Mouse (Mus musculus) liver, embryonic 16.5 days (tissue): Measurements from ENCODE around the gene Fmnl2. TPM values are rescaled to one million over a fixed set of nuclear protein-coding genes. Genes with fewer than 3 reads are reported as not detected.

Source experiments
- ATAC-seq: fragments of 200-750 bp; cut with Nextera tagmentation; 2 replicates; pipeline ENCODE4 v1.8.0; 2017; ENCODE audit warnings: low read depth, mild to moderate bottlenecking, moderate number of reproducible peaks, moderate library complexity
- H3K27ac ChIP-seq: fragments of 300-500 bp; sonication (generic); 2 replicates; pipeline ENCODE4 v1.5.1; 2014; ENCODE audit warnings: mild to moderate bottlenecking, low read length
- H3K27me3 ChIP-seq: fragments of 300-500 bp; sonication (generic); 2 replicates; pipeline ENCODE4 v1.6.1; 2014; ENCODE audit warnings: low read depth, low read length, mixed read lengths; ENCODE audit not compliant: control insufficient read depth, insufficient read depth
- H3K36me3 ChIP-seq: fragments of 300-500 bp; sonication (generic); 2 replicates; pipeline ENCODE4 v1.6.1; 2014; ENCODE audit warnings: mild to moderate bottlenecking; ENCODE audit not compliant: control insufficient read depth, insufficient read depth
- H3K4me1 ChIP-seq: fragments of 300-500 bp; sonication (generic); 2 replicates; pipeline ENCODE4 v1.6.1; 2014; ENCODE audit warnings: low read depth, low read length, mixed read lengths; ENCODE audit not compliant: control insufficient read depth
- H3K4me2 ChIP-seq: fragments of 300-500 bp; sonication (generic); 2 replicates; pipeline ENCODE4 v1.6.1; 2014; ENCODE audit warnings: low read depth, low read length, mixed read lengths
- H3K4me3 ChIP-seq: fragments of 300-500 bp; sonication (generic); 2 replicates; pipeline ENCODE4 v1.5.1; 2014; ENCODE audit warnings: low read depth, mild to moderate bottlenecking, low read length
- H3K9ac ChIP-seq: fragments of 300-500 bp; sonication (generic); 2 replicates; pipeline ENCODE4 v1.6.1; 2014; ENCODE audit warnings: low read depth, low read length
- H3K9me3 ChIP-seq: fragments of 300-500 bp; sonication (generic); replicated peaks from 2 replicates; pipeline ENCODE4 v1.6.1; 2016; ENCODE audit warnings: low read length; ENCODE audit not compliant: control insufficient read depth
- WGBS: fragments of 180-500 bp; shearing (Covaris S2); extraction: QIAGEN DNeasy Blood & Tissue Kit; methylation state at CpG from one replicate; pipeline ENCODE4 v1.1.7; 2014; ENCODE audit not compliant: insufficient replicate concordance; 5-methylcytosine and 5-hydroxymethylcytosine counted together
- polyA plus RNA-seq: library from polyadenylated mRNA; unstranded; fragments of >200 nt; fragmentation: Nextera tagmentation; extraction: Ambion mirVana; gene quantifications from 2 replicates; pipeline ENCODE4 v1.2.1, GENCODE M21; 2015

Gene Fmnl2
- polyA plus RNA-seq, 1 experiment from 2014 or later = 0.53 TPM

DNA sequence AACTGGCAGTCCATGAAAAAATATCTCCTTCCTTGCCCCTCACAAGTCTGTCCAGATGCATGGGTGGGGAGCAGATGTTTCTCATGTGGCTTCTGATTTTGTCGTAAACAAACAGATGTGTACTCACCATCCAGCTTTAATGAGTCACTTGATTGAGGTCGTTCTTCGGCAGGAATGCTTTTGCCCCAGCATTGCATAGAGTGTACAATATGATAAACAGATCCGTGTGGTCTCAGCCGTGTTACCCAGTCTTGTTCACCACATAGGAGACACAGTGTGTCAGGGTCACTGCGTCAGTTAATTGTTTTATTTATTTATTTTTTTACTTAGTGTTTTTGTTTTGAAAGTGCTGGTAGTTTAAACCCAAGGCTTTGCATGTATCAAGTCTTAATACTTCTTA lies 189.4 kb downstream of the Fmnl2 start:
- no peaks in the 10 kb centered on the region for H3K4me1 ChIP-seq
- H3K27ac ChIP-seq = no peak overlapping the region
- no peak overlapping the region for H3K4me2 ChIP-seq
- no peaks in the 10 kb centered on the region for H3K9me3 ChIP-seq
- no peak overlapping the region for H3K9ac ChIP-seq
- no peaks in the 10 kb centered on the region for H3K36me3 ChIP-seq
- WGBS = 65% methylated on average over 6 of the region's 6 CpGs
- no peak for ATAC-seq
- no peak overlapping the region for H3K4me3 ChIP-seq
- no peaks in the 10 kb centered on the region for H3K27me3 ChIP-seq

DNA sequence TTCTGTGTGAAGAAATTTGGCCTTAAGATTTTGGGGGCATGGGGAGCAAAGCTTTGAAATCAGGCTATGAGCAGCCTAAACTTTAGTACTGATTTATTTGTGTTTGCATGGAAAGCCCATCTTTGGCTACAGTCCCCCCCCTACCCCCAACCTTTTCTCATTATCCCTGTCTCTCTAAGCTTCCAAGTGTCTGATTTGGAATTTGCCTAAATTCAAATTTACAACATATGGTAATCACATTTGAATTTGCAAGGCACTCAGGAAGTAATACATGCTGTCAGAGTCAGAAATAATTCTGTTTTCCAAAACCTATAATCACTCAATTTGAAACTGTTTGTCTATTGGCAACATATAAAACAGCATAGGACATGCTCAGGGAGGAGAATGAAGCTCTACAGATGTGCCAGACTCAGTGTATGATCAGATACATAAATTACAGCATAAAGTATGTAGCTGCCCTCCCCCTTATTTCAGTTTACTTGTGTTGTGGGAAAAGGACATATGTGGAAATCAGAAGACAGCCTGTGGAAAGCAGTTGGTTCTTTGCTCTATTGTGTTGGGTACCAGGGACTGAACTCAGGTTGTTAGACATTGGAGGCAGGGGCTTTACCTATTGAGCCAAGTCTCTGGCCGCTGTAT lies 190.2 kb downstream of the Fmnl2 start:
- H3K4me1 ChIP-seq = no peaks in the 10 kb centered on the region
- H3K36me3 ChIP-seq = no peaks in the 10 kb centered on the region
- no peak overlapping the region for H3K4me3 ChIP-seq
- ATAC-seq = no peak
- H3K4me2 ChIP-seq = no peak overlapping the region
- 70% methylated on average over 1 of the region's 1 CpGs for WGBS
- no peaks in the 10 kb centered on the region for H3K27me3 ChIP-seq
- no peaks in the 10 kb centered on the region for H3K9me3 ChIP-seq
- H3K9ac ChIP-seq = no peak overlapping the region
- H3K27ac ChIP-seq = no peak overlapping the region

DNA sequence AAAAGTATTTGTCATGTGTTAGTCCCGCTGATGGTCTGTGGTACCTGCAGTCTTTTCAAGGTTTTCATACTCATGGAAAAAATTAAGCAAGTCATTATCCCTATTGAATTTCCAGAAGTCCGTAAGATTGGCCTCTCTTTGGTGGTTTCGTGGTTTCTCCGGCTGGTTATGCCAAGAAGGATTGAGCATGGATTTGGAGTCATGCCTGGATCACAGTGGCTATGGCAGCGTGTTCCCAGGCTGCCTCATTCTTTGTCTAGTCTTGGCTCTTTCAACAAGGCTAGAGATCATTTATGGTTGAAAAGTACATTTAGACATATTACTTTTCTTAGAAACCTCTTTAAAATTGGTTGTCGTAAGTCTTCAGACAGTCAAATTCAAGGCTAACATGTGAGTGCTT lies 192.7 kb downstream of the Fmnl2 start:
- Histone ChIP-seq H3K4me1 (no peaks in the 10 kb centered on the region), H3K4me3 (no peak overlapping the region), H3K27me3 (no peaks in the 10 kb centered on the region), H3K9me3 (no peaks in the 10 kb centered on the region), H3K36me3 (no peaks in the 10 kb centered on the region), H3K9ac (no peak overlapping the region), H3K4me2 (no peak overlapping the region), H3K27ac (no peak overlapping the region)
- no peak for ATAC-seq
- 70% methylated on average over 6 of the region's 6 CpGs for WGBS

DNA sequence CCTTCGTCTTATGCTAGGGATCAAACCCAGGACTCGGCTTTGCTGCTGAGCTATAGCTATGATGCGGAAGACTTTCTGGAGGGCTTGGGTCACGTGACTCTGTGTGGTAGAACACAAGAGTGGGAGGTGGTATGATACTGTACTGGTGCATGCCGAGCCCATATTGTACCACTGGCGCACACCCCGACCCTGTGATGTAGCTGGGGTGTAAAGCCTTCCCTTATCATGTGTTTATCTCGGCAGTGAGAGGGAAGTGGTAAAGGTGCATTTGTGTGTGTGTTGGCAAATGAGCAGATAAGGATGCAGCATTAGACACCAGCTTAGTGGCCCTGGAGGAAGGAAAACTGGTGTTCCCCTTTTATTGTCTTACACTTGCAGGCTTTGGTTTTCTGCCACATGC lies 193.8 kb downstream of the Fmnl2 start:
- no peak for ATAC-seq
- Histone ChIP-seq H3K4me3 (no peak overlapping the region), H3K4me1 (no peaks in the 10 kb centered on the region), H3K27ac (no peak overlapping the region), H3K27me3 (no peaks in the 10 kb centered on the region), H3K36me3 (no peaks in the 10 kb centered on the region), H3K9ac (no peak overlapping the region), H3K4me2 (no peak overlapping the region), H3K9me3 (no peaks in the 10 kb centered on the region)
- 23% methylated on average over 8 of the region's 8 CpGs for WGBS

DNA sequence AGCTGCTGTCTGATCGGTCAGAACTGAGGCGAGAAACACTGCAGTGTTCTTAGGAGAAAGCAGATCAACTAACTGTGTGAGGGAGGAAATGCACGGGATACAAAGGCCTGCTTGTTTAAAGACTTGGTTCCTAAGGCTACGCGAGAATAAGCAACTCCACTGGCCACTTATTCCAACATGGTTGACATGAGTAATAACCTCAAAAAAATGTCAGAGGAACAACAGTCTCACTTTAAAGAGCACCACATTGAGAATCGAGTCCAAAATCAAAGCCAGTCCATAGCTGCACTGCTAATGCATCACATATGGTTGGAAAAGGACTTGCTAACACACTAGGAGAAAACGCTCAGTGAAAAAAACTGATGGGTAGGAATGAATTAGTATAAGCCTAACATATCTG lies 196.1 kb downstream of the Fmnl2 start:
- H3K27ac ChIP-seq = no peak overlapping the region
- 67% methylated on average over 7 of the region's 7 CpGs for WGBS
- ATAC-seq = no peak
- no peaks in the 10 kb centered on the region for H3K27me3 ChIP-seq
- H3K4me3 ChIP-seq = no peak overlapping the region
- no peaks in the 10 kb centered on the region for H3K9me3 ChIP-seq
- no peaks in the 10 kb centered on the region for H3K36me3 ChIP-seq
- H3K4me2 ChIP-seq = no peak overlapping the region
- no peak overlapping the region for H3K9ac ChIP-seq
- no peaks in the 10 kb centered on the region for H3K4me1 ChIP-seq

DNA sequence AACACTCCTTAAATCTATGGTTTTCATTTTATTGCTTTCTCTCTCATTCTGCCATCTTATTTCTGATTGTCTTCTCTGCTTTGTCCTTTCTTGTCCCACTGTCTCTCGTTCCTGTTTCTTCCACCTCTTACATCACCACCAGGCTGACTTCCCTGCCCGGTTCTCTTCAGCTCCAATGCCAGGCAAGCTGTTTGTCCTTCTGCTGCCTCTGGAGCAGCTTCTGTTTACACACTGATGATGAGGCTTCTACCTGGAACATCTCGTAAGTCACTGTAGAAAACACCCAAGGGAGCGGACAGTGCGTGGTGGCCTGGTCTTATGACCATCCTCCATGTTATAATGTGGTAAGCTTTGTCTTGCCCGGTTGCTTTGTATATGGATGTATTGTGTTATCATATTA lies 198.9 kb downstream of the Fmnl2 start:
- WGBS = 68% methylated on average over 6 of the region's 6 CpGs
- Histone ChIP-seq H3K4me3 (no peak overlapping the region), H3K9ac (no peak overlapping the region), H3K4me2 (no peak overlapping the region), H3K36me3 (no peaks in the 10 kb centered on the region), H3K4me1 (no peaks in the 10 kb centered on the region), H3K27me3 (no peaks in the 10 kb centered on the region), H3K9me3 (no peaks in the 10 kb centered on the region), H3K27ac (no peak overlapping the region)
- ATAC-seq = no peak

DNA sequence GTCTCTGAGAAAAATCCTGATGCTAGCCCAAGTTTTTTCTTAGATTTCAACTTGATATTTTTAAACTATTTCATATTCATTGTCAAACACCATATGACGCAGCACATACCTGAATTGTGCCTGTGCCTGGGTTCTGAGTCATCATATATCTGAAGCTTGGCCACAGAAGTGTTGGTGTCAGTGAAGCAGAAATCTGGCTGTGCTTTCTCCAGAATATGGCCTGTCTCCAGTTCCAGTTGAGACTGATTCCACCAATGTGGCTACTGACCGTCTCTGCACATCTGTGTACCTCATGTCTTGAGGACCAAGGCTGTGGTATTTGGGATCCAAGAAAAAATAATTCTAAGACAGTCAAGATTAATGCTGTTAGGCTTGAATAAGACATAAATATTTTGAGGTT lies 199.6 kb downstream of the Fmnl2 start:
- Histone ChIP-seq H3K4me2 (no peak overlapping the region), H3K27me3 (no peaks in the 10 kb centered on the region), H3K4me3 (no peak overlapping the region), H3K27ac (no peak overlapping the region), H3K9me3 (no peaks in the 10 kb centered on the region), H3K9ac (no peak overlapping the region), H3K4me1 (no peaks in the 10 kb centered on the region), H3K36me3 (no peaks in the 10 kb centered on the region)
- no peak for ATAC-seq
- 70% methylated on average over 2 of the region's 2 CpGs for WGBS

DNA sequence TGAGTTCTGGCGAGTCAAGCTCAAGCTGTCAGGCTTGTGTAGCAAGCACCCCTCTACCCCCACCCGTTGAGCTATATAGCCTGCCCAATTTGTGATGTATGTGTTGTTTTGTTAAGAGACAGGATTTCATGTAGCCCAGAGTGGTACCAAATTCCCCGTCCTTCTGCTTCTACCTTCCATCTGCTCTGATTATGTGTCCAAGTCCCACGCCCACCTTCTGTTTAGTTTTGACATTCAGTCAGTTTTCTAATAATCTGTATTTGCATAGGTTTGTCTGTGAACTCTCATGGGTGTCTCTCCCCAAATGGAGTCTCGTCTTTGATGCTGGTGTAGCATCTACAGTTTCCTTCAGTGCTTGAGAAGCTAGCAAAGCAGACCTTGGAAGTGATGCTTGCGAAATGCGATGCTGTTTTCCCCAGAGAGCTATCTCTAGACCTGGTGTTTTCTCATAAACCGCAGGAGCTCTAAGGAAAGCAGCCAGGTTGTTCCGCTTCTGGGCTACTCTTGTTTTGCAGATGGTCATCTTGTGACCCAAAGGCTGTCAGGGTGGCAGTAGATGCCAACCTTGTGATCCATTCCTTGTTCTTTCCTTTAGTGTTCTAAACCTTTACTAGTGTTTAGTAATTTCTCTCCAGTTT lies 203.8 kb downstream of the Fmnl2 start:
- no peaks in the 10 kb centered on the region for H3K9me3 ChIP-seq
- 69% methylated on average over 9 of the region's 9 CpGs for WGBS

DNA sequence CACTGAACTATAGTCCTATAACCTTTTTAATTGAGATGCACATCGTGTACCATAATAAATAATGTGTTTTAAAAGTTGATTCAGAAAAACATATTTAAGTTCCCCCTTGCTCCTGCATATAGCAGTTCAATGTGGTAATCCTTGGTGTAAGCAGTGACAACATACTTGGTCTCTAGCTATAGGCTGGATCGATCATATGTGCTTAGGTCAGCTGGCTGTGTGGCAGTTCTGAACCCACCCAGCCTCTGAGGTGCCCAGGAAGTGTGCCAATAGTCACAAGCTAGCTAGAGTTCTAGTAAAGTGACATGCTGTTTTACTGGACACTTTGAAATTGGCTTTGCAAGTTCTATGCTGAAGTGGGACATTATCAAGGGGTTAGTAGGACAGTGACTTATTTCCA lies 209.3 kb downstream of the Fmnl2 start:
- no peak overlapping the region for H3K9ac ChIP-seq
- WGBS = 71% methylated on average over 2 of the region's 2 CpGs
- no peak overlapping the region for H3K27ac ChIP-seq
- no peaks in the 10 kb centered on the region for H3K36me3 ChIP-seq
- H3K4me3 ChIP-seq = no peak overlapping the region
- H3K9me3 ChIP-seq = no peaks in the 10 kb centered on the region
- no peaks in the 10 kb centered on the region for H3K27me3 ChIP-seq
- H3K4me2 ChIP-seq = no peak overlapping the region
- H3K4me1 ChIP-seq = no peaks in the 10 kb centered on the region
- ATAC-seq = no peak

More for the DNA sequence above, 203.8 kb downstream of the Fmnl2 start:
- no peak overlapping the region for H3K4me3 ChIP-seq
- no peaks in the 10 kb centered on the region for H3K27me3 ChIP-seq
- H3K27ac ChIP-seq = no peak overlapping the region
- no peaks in the 10 kb centered on the region for H3K36me3 ChIP-seq
- no peaks in the 10 kb centered on the region for H3K4me1 ChIP-seq
- no peak for ATAC-seq
- no peak overlapping the region for H3K4me2 ChIP-seq
- no peak overlapping the region for H3K9ac ChIP-seq
